Mouse (Mus musculus) myocyte (in vitro differentiated cells): Measurements from ENCODE around the gene Kcnh7.
"Not testable (repeated sequence)": the region's sequence is repeated elsewhere in the genome, so short reads cannot be mapped to it uniquely, and the experiment has no call there.

ENCODE experiments used
- CEBPB ChIP-seq: IDR thresholded peaks from 2 replicates; pipeline ENCODE4 v1.6.1; 2011; ENCODE audit warnings: mild to moderate bottlenecking, moderate library complexity; ENCODE audit not compliant: poor library complexity, insufficient read depth, severe bottlenecking
- E2F4 ChIP-seq: IDR thresholded peaks from one replicate; pipeline ENCODE4 v1.6.1; 2011; ENCODE audit warnings: mild to moderate bottlenecking, control low read depth, moderate library complexity; ENCODE audit not compliant: insufficient read depth
- MAX ChIP-seq: IDR thresholded peaks from one replicate; pipeline ENCODE4 v1.6.1; 2011; ENCODE audit warnings: low read depth, mild to moderate bottlenecking, control low read depth
- MYOD1 ChIP-seq, 3 experiments: IDR thresholded peaks; one replicate each; pipeline ENCODE4 v1.6.1; 2011; ENCODE audit warnings: control low read depth in 2 of 3, low read depth in 2 of 3, mild to moderate bottlenecking in 2 of 3, moderate library complexity in 1 of 3; ENCODE audit not compliant: insufficient read length in 2 of 3, control insufficient read depth in 1 of 3
- MYOG ChIP-seq, 3 experiments: IDR thresholded peaks; one replicate each; pipeline ENCODE4 v1.6.1; 2011; ENCODE audit warnings: control low read depth in 2 of 3, low read depth in 2 of 3, mild to moderate bottlenecking in 2 of 3; ENCODE audit not compliant: insufficient read length in 2 of 3, control insufficient read depth in 1 of 3, insufficient read depth in 1 of 3
- POLR2A ChIP-seq: IDR thresholded peaks from one replicate; pipeline ENCODE4 v1.6.1; 2011; ENCODE audit warnings: low read depth, mild to moderate bottlenecking, control low read depth, moderate library complexity; ENCODE audit not compliant: insufficient read length
- POLR2AphosphoS2 ChIP-seq: IDR thresholded peaks from one replicate; pipeline ENCODE4 v1.6.1; 2011; ENCODE audit warnings: low read depth, control low read depth; ENCODE audit not compliant: insufficient read length
- REST ChIP-seq: IDR thresholded peaks from one replicate; pipeline ENCODE4 v1.6.1; 2011; ENCODE audit warnings: mild to moderate bottlenecking, control low read depth, moderate library complexity; ENCODE audit not compliant: insufficient read depth, insufficient read length
- TCF12 ChIP-seq: IDR thresholded peaks from one replicate; pipeline ENCODE4 v1.6.1; 2011; ENCODE audit warnings: mild to moderate bottlenecking, control low read depth; ENCODE audit not compliant: poor library complexity, insufficient read depth, severe bottlenecking
- TCF3 ChIP-seq: IDR thresholded peaks from one replicate; pipeline ENCODE4 v1.6.1; 2011; ENCODE audit warnings: low read depth, control low read depth; ENCODE audit not compliant: insufficient read length
- USF1 ChIP-seq: IDR thresholded peaks from one replicate; pipeline ENCODE4 v1.6.1; 2011; ENCODE audit warnings: low read depth, mild to moderate bottlenecking, control low read depth, moderate library complexity

- not testable (repeated sequence) for TF ChIP-seq POLR2AphosphoS2; POLR2A; MAX; E2F4; MYOD1 (IDR thresholded peaks at IDR 0.05; ENCODE audit: control insufficient read depth in 1 of 3, insufficient read length in 2 of 3, low read depth in 2 of 3); TCF12; CEBPB; USF1; REST; TCF3; MYOG (IDR thresholded peaks at IDR 0.05; ENCODE audit: control insufficient read depth in 1 of 3, insufficient read depth in 1 of 3, insufficient read length in 2 of 3, low read depth in 2 of 3)
Observed at GRCm38 (mm10) chr2:62714362-62714761, 469.7 kb downstream of the Kcnh7 start.
